Mouse (Mus musculus): ENCODE data around the gene Fhdc1.

GRCm38 (mm10) chr3:84482121-84482520, 1.9 kb upstream of the Fhdc1 start:
- no peak for TF ChIP-seq CTCF (IDR thresholded peaks at IDR 0.05; ENCODE audit: control insufficient read depth, insufficient read depth, insufficient read length)
- no peak for TF ChIP-seq CEBPB (IDR thresholded peaks at IDR 0.05; ENCODE audit: low read depth)
- no peak for TF ChIP-seq MAX (IDR thresholded peaks at IDR 0.05)
